Mouse (Mus musculus): ENCODE measurements around the gene Ddx20.

GRCm38 (mm10) chr3:105707590-105707989 lies 20.2 kb upstream of the Ddx20 start:
- no peak for TF ChIP-seq CTCF (IDR thresholded peaks at IDR 0.05; ENCODE audit: borderline replicate concordance, extremely low read depth, insufficient read depth, insufficient read length)
- TF ChIP-seq POLR2A (IDR thresholded peaks at IDR 0.05; ENCODE audit: borderline replicate concordance, extremely low read depth, insufficient read depth, insufficient read length, poor library complexity, severe bottlenecking): no peak
